Mouse (Mus musculus) lung, postnatal 0 days (tissue): ENCODE measurements around the gene Cyp2d22.
A peak's percentile ranks its signal among the peaks of the same experiment; 100 is the strongest.

Experiments used
- CTCF ChIP-seq: IDR thresholded peaks from 2 replicates; pipeline ENCODE4 v1.5.1; 2016; ENCODE audit warnings: antibody characterized with exemption, mild to moderate bottlenecking
- EP300 ChIP-seq: IDR thresholded peaks from 2 replicates; pipeline ENCODE4 v1.6.1; 2016; ENCODE audit warnings: antibody characterized with exemption, mild to moderate bottlenecking, control low read depth

GRCm38 (mm10) chr15:82376393-82377138, 3.5 kb downstream of the Cyp2d22 start:
- TF ChIP-seq EP300 (peak; percentile 85), CTCF (no peak)
